Mouse (Mus musculus) lung, embryonic 14.5 days (tissue): ENCODE results near the gene Saal1. TPM values are rescaled to one million over a fixed set of nuclear protein-coding genes. Genes with fewer than 3 reads are reported as not detected.

ENCODE experiments used
- ATAC-seq: fragments of 200-750 bp; cut with Nextera tagmentation; 2 replicates; pipeline ENCODE4 v1.8.0; 2017; ENCODE audit warnings: mild to moderate bottlenecking, moderate TSS enrichment, moderate library complexity; ENCODE audit not compliant: insufficient read depth
- DNase-seq: peaks from one replicate; pipeline ENCODE4 v3.0.0-alpha.2; 2015
- H3K27ac ChIP-seq: fragments of 300-500 bp; sonication (generic); 2 replicates; pipeline ENCODE4 v1.5.1; 2014; ENCODE audit warnings: low read depth, mild to moderate bottlenecking, moderate library complexity
- H3K27me3 ChIP-seq: fragments of 300-500 bp; sonication (generic); 2 replicates; pipeline ENCODE4 v1.6.1; 2014; ENCODE audit warnings: low read length, control low read depth; ENCODE audit not compliant: insufficient read depth
- H3K36me3 ChIP-seq: fragments of 300-500 bp; sonication (generic); 2 replicates; pipeline ENCODE4 v1.6.1; 2014; ENCODE audit warnings: control low read depth; ENCODE audit not compliant: insufficient read depth
- H3K4me1 ChIP-seq: fragments of 300-500 bp; sonication (generic); 2 replicates; pipeline ENCODE4 v1.6.1; 2014; ENCODE audit warnings: antibody characterized with exemption, control low read depth; ENCODE audit not compliant: insufficient read depth
- H3K4me2 ChIP-seq: fragments of 300-500 bp; sonication (generic); 2 replicates; pipeline ENCODE4 v1.6.1; 2014; ENCODE audit warnings: mild to moderate bottlenecking
- H3K4me3 ChIP-seq: fragments of 300-500 bp; sonication (generic); 2 replicates; pipeline ENCODE4 v1.5.1; 2014; ENCODE audit warnings: low read depth, low read length
- H3K9ac ChIP-seq: fragments of 300-500 bp; sonication (generic); 2 replicates; pipeline ENCODE4 v1.6.1; 2014
- H3K9me3 ChIP-seq: fragments of 300-500 bp; sonication (generic); 2 replicates; pipeline ENCODE4 v1.6.1; 2016; ENCODE audit warnings: low read depth, low read length, control low read depth
- CTCF ChIP-seq: IDR thresholded peaks from 2 replicates; pipeline ENCODE4 v1.5.1; 2016; ENCODE audit warnings: antibody characterized with exemption, low read depth
- whole genome bisulfite sequencing: fragments of 180-500 bp; shearing (Covaris S2); extraction: QIAGEN DNeasy Blood & Tissue Kit; methylation state at CpG from one replicate; pipeline ENCODE4 v1.1.7; 2014; 5-methylcytosine and 5-hydroxymethylcytosine counted together
- polyA plus RNA-seq: library from polyadenylated mRNA; unstranded; fragments of >200 nt; fragmentation: Nextera tagmentation; extraction: Ambion mirVana; gene quantifications from 2 replicates; pipeline ENCODE4 v1.2.1, GENCODE M21; 2014

Gene Saal1
- polyA plus RNA-seq, 1 experiment from 2014 or later = 38.6 TPM

GRCm38 (mm10) chr7:46720460-46720859 is 10.0 kb upstream of the Saal1 start:
- no peak for TF ChIP-seq CTCF
- 0 out of 2 replicates have a peak, but pooled peaks cover 4% of the 10 kb centered on the region for H3K4me1 ChIP-seq
- no peak overlapping the region for H3K9ac ChIP-seq
- H3K36me3 ChIP-seq = no peaks in the 10 kb centered on the region
- H3K9me3 ChIP-seq = no peaks in the 10 kb centered on the region
- no peak overlapping the region for H3K4me3 ChIP-seq
- H3K4me2 ChIP-seq = no peak overlapping the region
- 64% methylated on average over 9 of the region's 9 CpGs for WGBS
- DNase-seq = no peak
- H3K27ac ChIP-seq = no peak overlapping the region
- no peaks in the 10 kb centered on the region for H3K27me3 ChIP-seq
- ATAC-seq = no peak

- DNase-seq (peak; percentile 45), ATAC-seq (peak; percentile 31; the same call in 1 of the 2 replicates)
- no peak overlapping the region for H3K27ac ChIP-seq
- H3K27me3 ChIP-seq = no peaks in the 10 kb centered on the region
- H3K4me2 ChIP-seq = no peak overlapping the region
- H3K9me3 ChIP-seq = no peaks in the 10 kb centered on the region
- no peak overlapping the region for H3K9ac ChIP-seq
- WGBS = 47% methylated on average over 7 of the region's 7 CpGs
- H3K4me1 ChIP-seq = 0 out of 2 replicates have a peak, but pooled peaks cover 4% of the 10 kb centered on the region
- no peaks in the 10 kb centered on the region for H3K36me3 ChIP-seq
- TF ChIP-seq CTCF = no peak
- no peak overlapping the region for H3K4me3 ChIP-seq
These were observed 9.0 kb upstream of the Saal1 start for GRCm38 (mm10) chr7:46719526-46719925.

GRCm38 (mm10) chr7:46718591-46719270 is 8.3 kb upstream of the Saal1 start:
- no peak overlapping the region for H3K4me3 ChIP-seq

GRCm38 (mm10) chr7:46716897-46717296 is 6.4 kb upstream of the Saal1 start:
- Histone ChIP-seq H3K4me1 (0 out of 2 replicates have a peak, but pooled peaks cover 4% of the 10 kb centered on the region), H3K4me2 (no peak overlapping the region), H3K36me3 (no peaks in the 10 kb centered on the region), H3K9ac (no peak overlapping the region), H3K9me3 (no peaks in the 10 kb centered on the region), H3K27me3 (no peaks in the 10 kb centered on the region), H3K4me3 (no peak overlapping the region), H3K27ac (no peak overlapping the region)
- no peak for TF ChIP-seq CTCF
- 31% methylated on average over 5 of the region's 5 CpGs for WGBS
- DNase-seq (peak; percentile 80), ATAC-seq (no peak)

More at GRCm38 (mm10) chr7:46718591-46719270, 8.3 kb upstream of the Saal1 start:
- Histone ChIP-seq H3K9ac (no peak overlapping the region), H3K4me1 (0 out of 2 replicates have a peak, but pooled peaks cover 4% of the 10 kb centered on the region), H3K36me3 (no peaks in the 10 kb centered on the region), H3K4me2 (no peak overlapping the region), H3K27me3 (no peaks in the 10 kb centered on the region), H3K27ac (no peak overlapping the region), H3K9me3 (no peaks in the 10 kb centered on the region)
- TF ChIP-seq CTCF = no peak
- no peak for DNase-seq
- no peak for ATAC-seq
- 75% methylated on average over 7 of the region's 7 CpGs for WGBS

DNA sequence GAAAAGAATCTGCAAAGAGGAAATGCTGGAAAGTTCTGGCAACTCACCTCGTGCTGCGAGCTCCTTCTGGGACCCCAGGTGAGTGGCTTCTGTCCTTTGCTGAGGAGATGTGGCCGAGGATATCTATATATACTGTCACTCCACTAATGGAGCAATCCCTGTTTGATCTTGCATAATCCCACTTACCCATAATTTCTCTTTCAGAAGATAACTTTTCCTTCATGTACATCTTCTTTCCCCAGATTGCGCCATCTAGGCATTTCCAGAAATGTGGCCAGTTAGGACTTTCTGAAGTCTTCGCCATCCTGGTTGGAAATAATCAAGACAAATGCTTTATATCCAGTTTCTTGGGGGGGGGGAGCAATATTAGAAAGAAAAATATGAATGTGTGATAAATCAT is 5.1 kb upstream of the Saal1 start, which contains the start of gene Saa3:
Gene Saa3, minus strand, starts transcription at position 101 of the 400 bp plus-strand sequence.
- Histone ChIP-seq H3K27me3 (no peaks in the 10 kb centered on the region), H3K9me3 (no peaks in the 10 kb centered on the region), H3K27ac (no peak within 1 kb of the TSS), H3K4me2 (no peak within 1 kb of the TSS), H3K36me3 (no peaks in the 10 kb centered on the region), H3K4me3 (no peak within 1 kb of the TSS), H3K9ac (no peak within 1 kb of the TSS), H3K4me1 (0 out of 2 replicates have a peak, but pooled peaks cover 4% of the 10 kb centered on the region)
- ATAC-seq = no peak
- WGBS = 84% methylated on average over 5 of the region's 5 CpGs
- no peak for DNase-seq
- TF ChIP-seq CTCF = no peak

DNA sequence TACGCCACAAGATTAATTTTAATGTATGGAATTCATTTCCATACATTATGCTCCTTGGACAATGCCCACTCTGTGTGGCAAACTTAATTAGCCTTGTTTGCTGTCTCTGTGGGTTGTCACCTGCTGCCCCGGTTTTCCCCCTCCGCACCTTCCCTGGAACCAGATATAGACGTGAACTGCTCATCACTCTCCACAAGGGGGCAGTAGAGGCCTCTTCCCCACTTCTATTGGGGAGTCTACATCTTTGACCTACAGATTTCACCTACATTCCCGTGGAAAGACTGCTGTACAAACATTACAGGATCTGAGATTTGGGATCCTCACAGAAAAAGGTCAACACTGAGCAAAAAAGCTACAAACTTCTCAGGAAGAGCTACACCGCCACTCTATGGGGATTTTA is 4.0 kb upstream of the Saal1 start:
- H3K9me3 ChIP-seq = no peaks in the 10 kb centered on the region
- ATAC-seq (no peak), DNase-seq (peak; percentile 83)
- H3K4me1 ChIP-seq = peaks cover 4% of the 10 kb centered on the region; the same call in 1 of the 2 replicates
- H3K4me2 ChIP-seq = no peak overlapping the region
- H3K9ac ChIP-seq = no peak overlapping the region
- H3K4me3 ChIP-seq = no peak overlapping the region
- 28% methylated on average over 6 of the region's 6 CpGs for WGBS
- no peaks in the 10 kb centered on the region for H3K27me3 ChIP-seq
- no peaks in the 10 kb centered on the region for H3K36me3 ChIP-seq
- TF ChIP-seq CTCF = peak; percentile 88
- H3K27ac ChIP-seq = no peak overlapping the region

DNA sequence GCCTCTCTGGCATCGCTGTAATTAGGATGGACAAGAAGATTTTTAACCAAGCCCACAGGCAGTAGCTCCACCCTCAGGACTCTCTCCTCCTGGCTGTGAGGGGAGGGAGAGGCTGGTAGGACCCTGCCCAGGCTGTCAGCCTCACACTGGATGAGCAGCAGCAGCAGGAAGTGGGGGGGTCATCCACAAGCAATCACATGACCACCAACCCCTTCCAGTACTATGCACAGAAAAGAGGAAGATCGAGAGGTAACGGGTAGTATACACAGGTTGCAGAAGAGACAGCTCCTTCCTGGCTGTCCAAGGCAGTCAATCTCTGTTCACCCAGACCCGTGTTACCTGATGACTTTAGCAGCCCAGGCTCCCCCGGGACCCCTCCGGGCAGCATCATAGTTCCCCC is 1.8 kb upstream of the Saal1 start:
- Histone ChIP-seq H3K9ac (no peak overlapping the region; the same call in 1 of the 2 replicates), H3K4me1 (peaks cover 10% of the 10 kb centered on the region; the same call in 1 of the 2 replicates), H3K27me3 (no peaks in the 10 kb centered on the region), H3K36me3 (peaks cover 13% of the 10 kb centered on the region; the same call in 1 of the 2 replicates), H3K4me3 (no peak overlapping the region), H3K9me3 (no peaks in the 10 kb centered on the region), H3K27ac (no peak overlapping the region), H3K4me2 (no peak overlapping the region)
- DNase-seq = no peak
- TF ChIP-seq CTCF = no peak
- no peak for ATAC-seq
- WGBS = 60% methylated on average over 6 of the region's 6 CpGs
